Mouse (Mus musculus) CH12.LX (cell line): ENCODE results near the gene Gp5. TPM values are rescaled to one million over a fixed set of nuclear protein-coding genes. Genes with fewer than 3 reads are reported as not detected.

ENCODE experiments used
- DNase-seq: peaks from one replicate; pipeline ENCODE4 v3.0.0-alpha.2; 2013; ENCODE audit errors: extremely low read depth
- H3K27ac ChIP-seq: 2 replicates; pipeline ENCODE4 v1.5.1; 2012; ENCODE audit warnings: low read depth, mild to moderate bottlenecking, control low read depth, moderate library complexity; ENCODE audit not compliant: insufficient read depth
- H3K27me3 ChIP-seq: replicated peaks from 2 replicates; pipeline ENCODE3; 2012; ENCODE audit warnings: inconsistent platforms
- H3K36me3 ChIP-seq, 2 experiments: replicated peaks in 1 of 2; 2 replicates each; pipeline versions ENCODE3 to v1.6.1; 2012; ENCODE audit warnings: inconsistent platforms in 1 of 2, low read length in 1 of 2, mild to moderate bottlenecking in 1 of 2, mixed read lengths in 1 of 2, moderate library complexity in 1 of 2; ENCODE audit not compliant: control insufficient read depth in 1 of 2, insufficient read depth in 1 of 2
- H3K4me1 ChIP-seq, 2 experiments: 2 replicates each; pipeline ENCODE4 v1.6.1; 2012; ENCODE audit warnings: inconsistent platforms in 1 of 2, moderate library complexity in 1 of 2; ENCODE audit not compliant: insufficient read depth in 2 of 2, control insufficient read depth in 1 of 2
- H3K4me2 ChIP-seq: 2 replicates; pipeline ENCODE4 v1.6.1; 2012; ENCODE audit warnings: low read depth, mild to moderate bottlenecking, control low read depth; ENCODE audit not compliant: poor library complexity, insufficient read depth, severe bottlenecking
- H3K4me3 ChIP-seq, 3 experiments: fragments of 150-350 bp in 1 of 3; sonication (generic) in 1 of 3; replicated peaks in 1 of 3; 2 replicates each; pipeline versions ENCODE3 to v1.5.1; 2011 to 2012; ENCODE audit warnings: low read depth in 2 of 3, low read length in 2 of 3, mild to moderate bottlenecking in 2 of 3, moderate library complexity in 2 of 3, control low read depth in 1 of 3, improper control_type of control experiment in 1 of 3, inconsistent platforms in 1 of 3, mixed read lengths in 1 of 3; ENCODE audit not compliant: poor library complexity in 1 of 3
- H3K79me2 ChIP-seq: replicated peaks from 2 replicates; pipeline ENCODE4 v1.6.1; 2012; ENCODE audit warnings: mild to moderate bottlenecking, moderate library complexity; ENCODE audit not compliant: control insufficient read depth, poor library complexity, insufficient read depth, severe bottlenecking; ENCODE audit errors: extremely low read depth
- H3K9ac ChIP-seq: 2 replicates; pipeline ENCODE4 v1.6.1; 2012; ENCODE audit warnings: low read depth, mild to moderate bottlenecking, control low read depth, moderate library complexity; ENCODE audit not compliant: insufficient read depth
- H3K9me3 ChIP-seq: replicated peaks from 2 replicates; pipeline ENCODE3; 2012; ENCODE audit warnings: low read length, inconsistent platforms, mixed read lengths
- ELF1 ChIP-seq: IDR thresholded peaks from 2 replicates; pipeline ENCODE4 v1.6.1; 2014; ENCODE audit warnings: low read depth, mild to moderate bottlenecking, inconsistent platforms, low read length, improper control_type of control experiment
- GABPA ChIP-seq: IDR thresholded peaks from 2 replicates; pipeline ENCODE4 v1.6.1; 2012; ENCODE audit warnings: low read depth, low read length, improper control_type of control experiment, inconsistent platforms; ENCODE audit not compliant: insufficient replicate concordance
- MAFK ChIP-seq: IDR thresholded peaks from 2 replicates; pipeline ENCODE4 v1.6.1; 2011; ENCODE audit warnings: low read length, improper control_type of control experiment; ENCODE audit not compliant: insufficient replicate concordance
- MXI1 ChIP-seq: IDR thresholded peaks from 2 replicates; pipeline ENCODE4 v1.6.1; 2011; ENCODE audit warnings: mild to moderate bottlenecking, low read depth, low read length, improper control_type of control experiment
- PAX5 ChIP-seq: IDR thresholded peaks from 2 replicates; pipeline ENCODE4 v1.6.1; 2012; ENCODE audit warnings: low read length, inconsistent platforms, mixed read lengths
- POLR2A ChIP-seq: IDR thresholded peaks from 2 replicates; pipeline ENCODE4 v1.6.1; 2011; ENCODE audit warnings: low read depth, mild to moderate bottlenecking, improper control_type of control experiment, low read length
- SMC3 ChIP-seq: IDR thresholded peaks from 2 replicates; pipeline ENCODE4 v1.6.1; 2011; ENCODE audit warnings: low read depth, low read length, improper control_type of control experiment
- USF1 ChIP-seq: IDR thresholded peaks from 2 replicates; pipeline ENCODE4 v1.6.1; 2014; ENCODE audit warnings: low read depth, mild to moderate bottlenecking, inconsistent platforms, low read length, improper control_type of control experiment
- ZNF384 ChIP-seq: IDR thresholded peaks from 2 replicates; pipeline ENCODE4 v1.6.1; 2012; ENCODE audit warnings: low read depth, low read length, improper control_type of control experiment, inconsistent platforms
- dilution Hi-C: fragments of 300-500 bp; cut with MboI; formaldehyde crosslinking; loops from 2 replicates; pipeline ENCODE4 v1.14.3; 2020; ENCODE audit warnings: low sequenced_read_pairs; ENCODE audit not compliant: extremely low pct_unique_long_range_greater_than_20kb, extremely low pct_ligation_motif_present
- in situ Hi-C: fragments of 300-500 bp; cut with MboI; formaldehyde crosslinking; loops from 3 replicates; pipeline ENCODE4 v1.14.3; 2019; ENCODE audit warnings: low sequenced_read_pairs, low pct_ligation_motif_present, low pct_unique_long_range_greater_than_20kb, mixed read lengths
- polyA plus RNA-seq: library from polyadenylated mRNA; unstranded; fragments of >175 nt; gene quantifications from 2 replicates; pipeline ENCODE4 v1.2.1, GENCODE M21; 2012; ENCODE audit warnings: low read depth; ENCODE audit not compliant: insufficient read length
- total RNA-seq, 2 experiments: library from RNA; depleted of rRNA; stranded (reverse); fragments of 300-350 nt in 1 of 2; fragments of >200 nt in 1 of 2; gene quantifications; 2 replicates each; pipeline ENCODE4 v1.2.3; 2012 to 2014

The Gp5 gene
- total and polyA plus RNA-seq, 3 experiments: 0.25 TPM; not detected in 2

GRCm38 (mm10) chr16:30278406-30278805 lies 32.2 kb downstream of the Gp5 start:
- Histone ChIP-seq H3K4me1 (peaks cover 5 to 39% of the 10 kb centered on the region in 2 experiments; a peak in 2 of 4 replicates), H3K4me3 (no peak overlapping the region)
- TF ChIP-seq MXI1 (no peak), ELF1 (no peak), MAFK (no peak), PAX5 (no peak), USF1 (no peak)
- TF ChIP-seq, all 38 proteins: peak for 0
- no peak for DNase-seq
- Histone ChIP-seq H3K36me3 (no peaks in the 10 kb centered on the region), H3K9ac (no peak overlapping the region), H3K79me2 (no peaks in the 10 kb centered on the region), H3K4me2 (no peak overlapping the region), H3K9me3 (no peaks in the 10 kb centered on the region), H3K27ac (no peak overlapping the region), H3K27me3 (peaks cover 2% of the 10 kb centered on the region)
- dilution Hi-C loops (no loop called here), in situ Hi-C loops (no loop called here)

- Histone ChIP-seq H3K9me3 (no peaks in the 10 kb centered on the region), H3K27me3 (no peaks in the 10 kb centered on the region), H3K4me1 (peaks cover 9 to 56% of the 10 kb centered on the region in 2 experiments), H3K36me3 (no peaks in the 10 kb centered on the region), H3K4me2 (no peak overlapping the region), H3K4me3 (no peak overlapping the region), H3K27ac (no peak overlapping the region), H3K79me2 (no peaks in the 10 kb centered on the region), H3K9ac (no peak overlapping the region)
- no peak for DNase-seq
- in situ Hi-C loops: no loop called here
- dilution Hi-C loops: no loop called here
- TF ChIP-seq POLR2A (no peak), ZNF384 (no peak), SMC3 (no peak), GABPA (no peak)
These were observed 34.8 kb downstream of the Gp5 start for GRCm38 (mm10) chr16:30275558-30276340.

GRCm38 (mm10) chr16:30273065-30273464 lies 37.5 kb downstream of the Gp5 start:
- H3K4me1 ChIP-seq: peaks cover 4 to 42% of the 10 kb centered on the region in 2 experiments
- no peak overlapping the region for H3K4me2 ChIP-seq
- dilution Hi-C loops (no loop called here), in situ Hi-C loops (loop anchor here (25.0 kb wide), 2 partner anchors 789 to 1089 kb away; no protein-coding TSS in a partner anchor)
- no peaks in the 10 kb centered on the region for H3K36me3 ChIP-seq
- H3K9ac ChIP-seq: no peak overlapping the region
- no peaks in the 10 kb centered on the region for H3K79me2 ChIP-seq
- DNase-seq: no peak
- no peak overlapping the region for H3K4me3 ChIP-seq
- TF ChIP-seq MAFK: no peak
- H3K27me3 ChIP-seq: no peaks in the 10 kb centered on the region
- no peak overlapping the region for H3K27ac ChIP-seq
- no peaks in the 10 kb centered on the region for H3K9me3 ChIP-seq
